Mouse (Mus musculus) adipose tissue, adult 10 weeks (tissue): ENCODE results near the gene Il17d. TPM values are rescaled to one million over a fixed set of nuclear protein-coding genes. Genes with fewer than 3 reads are reported as not detected.

Source experiments
- polyA plus RNA-seq: library from polyadenylated mRNA; stranded (reverse); fragments of 350-450 nt; fragmentation: Illumina TruSeq; extraction: RNeasy Lipid Tissue Mini Kit (QIAGEN cat#74804); gene quantifications from one replicate; pipeline ENCODE4 v1.2.3, GENCODE M21; 2014; ENCODE audit warnings: low read depth, low replicate concordance

Il17d gene
- polyA plus RNA-seq, result 3.7 TPM

DNA sequence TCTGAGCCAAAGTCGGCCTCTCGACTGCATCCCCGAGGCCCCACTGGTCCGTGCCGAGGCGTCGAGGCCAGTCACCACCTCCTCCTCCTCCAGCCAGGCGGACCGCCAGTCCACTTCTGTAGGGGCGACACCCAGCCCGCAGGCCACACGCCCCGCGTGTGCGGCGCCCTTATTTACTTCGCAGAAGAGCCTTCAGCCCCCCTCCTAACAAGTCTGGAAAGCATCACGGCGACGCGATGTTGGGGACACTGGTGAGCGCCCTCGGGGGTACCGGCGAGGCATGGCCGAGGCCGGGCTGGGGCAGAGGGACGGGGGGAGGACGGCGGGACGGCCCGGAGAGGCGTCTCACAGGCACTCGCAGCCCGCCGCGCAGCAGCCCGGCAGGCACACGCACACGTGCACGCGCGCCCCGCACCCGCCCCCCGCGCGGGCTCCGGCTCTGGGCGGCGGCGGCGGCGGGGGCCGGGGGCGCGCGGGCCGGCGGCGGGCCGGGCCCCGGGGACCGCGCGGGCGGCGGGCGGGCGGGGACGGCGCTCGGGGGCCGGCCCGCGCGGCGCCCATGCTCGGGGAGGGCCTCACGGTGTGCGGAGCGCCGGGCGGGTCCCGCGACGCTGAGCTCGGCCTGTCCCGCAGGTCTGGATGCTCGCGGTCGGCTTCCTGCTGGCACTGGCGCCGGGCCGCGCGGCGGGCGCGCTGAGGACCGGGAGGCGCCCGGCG is at the start of gene Il17d:
Gene Il17d (plus strand): TSS at position 107 of the 717 bp plus-strand sequence.

DNA sequence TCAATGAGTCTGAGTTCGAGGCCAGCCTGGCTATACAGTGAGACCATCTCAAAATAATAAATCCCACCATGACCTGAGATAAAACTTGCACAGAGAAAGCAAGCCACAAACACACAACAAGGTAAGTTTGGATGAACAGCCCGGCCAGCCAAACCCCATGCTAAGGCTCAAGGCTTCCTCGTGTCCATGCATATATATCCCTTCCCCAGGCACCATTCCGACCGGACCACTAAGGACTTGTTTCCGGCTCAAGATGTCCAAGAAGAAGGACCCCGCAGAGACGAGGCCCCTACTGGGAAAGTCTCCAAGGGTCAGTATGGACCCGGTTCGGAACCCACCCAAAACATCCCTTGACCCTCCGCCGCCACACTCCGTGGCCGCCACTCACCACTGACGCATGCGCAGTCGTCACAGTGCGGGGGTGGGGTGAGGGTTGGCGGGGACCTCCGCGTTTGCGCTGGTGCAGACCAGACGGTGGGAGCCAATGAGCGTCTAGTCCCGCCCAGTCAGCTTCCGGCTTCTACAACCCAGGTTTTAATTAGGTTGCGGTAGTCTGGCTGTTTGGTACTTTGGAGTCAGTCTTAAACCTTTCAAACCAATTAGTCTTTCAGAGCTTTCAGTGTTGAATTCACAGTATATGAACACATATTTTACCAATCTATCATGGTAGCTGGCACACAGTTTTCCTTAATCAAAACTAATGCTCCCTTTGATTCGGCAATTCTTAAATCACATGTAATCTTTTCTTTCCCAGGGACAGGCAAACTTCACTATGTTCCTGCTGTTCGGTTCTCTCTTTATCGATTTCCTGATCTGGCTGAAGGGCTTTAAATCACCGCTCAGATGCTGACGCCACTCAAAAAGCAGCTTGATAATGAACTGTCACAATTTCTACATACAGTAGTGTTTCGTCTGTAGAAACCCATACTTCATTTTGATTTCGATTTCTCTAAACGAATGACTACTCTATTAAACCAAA is 46.9 kb downstream of the Il17d start, which contains the start of gene Eef1akmt1:
Gene Eef1akmt1 (minus strand): TSS at position 458 of the 979 bp plus-strand sequence.

Other genes starting within 250 kb of the Il17d start
- 42.3 TPM for gene Cryl1, start 126.2 kb upstream of the Il17d start, polyA plus RNA-seq
- gene Ift88, start 100.7 kb upstream of the Il17d start, polyA plus RNA-seq, result 15.6 TPM
- 24.6 TPM for gene Eef1akmt1, start 46.8 kb downstream of the Il17d start, polyA plus RNA-seq
- gene Xpo4, start 140.7 kb downstream of the Il17d start, polyA plus RNA-seq, result 6.7 TPM
- not detected for gene Gm49361, start 221.3 kb downstream of the Il17d start, polyA plus RNA-seq
- gene Lats2, start 233.6 kb downstream of the Il17d start, polyA plus RNA-seq, result 16.8 TPM